In genomic region chr7:74709993-74710581, GRCm38 (mm10) we compare ENCODE assay signal across 20 mouse cellular contexts.
DNase-seq lines count a peak whose midpoint lies in the region; ATAC-seq and TF ChIP-seq lines count a peak whose summit lies in the region.
"Had no signal": no experiment of that assay in that cellular context is flagged by ENCODE, and none has a peak within 500 bp of the region (broad histone marks: within the 10 kb centered on the region; RNA-seq: fewer than 3 reads in every experiment).

No protein-coding gene starts in this region.

- 33% methylated on average over 7 of the region's 7 CpGs for WGBS in hindbrain, embryonic 11.5 days
- WGBS in hindbrain, embryonic 13.5 days = 19% methylated on average over 7 of the region's 7 CpGs
- 10% methylated on average over 7 of the region's 7 CpGs for WGBS in midbrain, embryonic 13.5 days

- H3K4me2 ChIP-seq in hindbrain, embryonic 11.5 days (replicated peaks; ENCODE audit: low read depth, low read length) = no peak overlapping the region
- H3K4me2 ChIP-seq in hindbrain, embryonic 13.5 days = no peak overlapping the region
- H3K4me2 ChIP-seq in midbrain, embryonic 13.5 days (replicated peaks) = no peak overlapping the region
- H3K4me2 ChIP-seq: embryonic facial prominence, embryonic 15.5 days; heart, embryonic 15.5 days; kidney, embryonic 15.5 days; limb, embryonic 13.5 days; liver, embryonic 13.5 days; lung, embryonic 14.5 days had no signal

- no peak overlapping the region for H3K9ac ChIP-seq in hindbrain, embryonic 11.5 days (ENCODE audit: low read depth, low read length)
- no peak overlapping the region for H3K9ac ChIP-seq in hindbrain, embryonic 13.5 days
- H3K9ac ChIP-seq in midbrain, embryonic 13.5 days (replicated peaks) = no peak overlapping the region
- H3K9ac ChIP-seq: embryonic facial prominence, embryonic 15.5 days; heart, embryonic 15.5 days; kidney, embryonic 15.5 days; limb, embryonic 13.5 days; liver, embryonic 13.5 days; lung, embryonic 14.5 days had no signal

- peak; percentile 73 for ATAC-seq in hindbrain, embryonic 11.5 days (ENCODE audit: low FRiP score)
- ATAC-seq in hindbrain, embryonic 13.5 days (ENCODE audit: low FRiP score) = no peak
- ATAC-seq in midbrain, embryonic 13.5 days = peak; percentile 53; the same call in 1 of the 2 replicates
- ATAC-seq: intestine, postnatal 0 days had no signal

- intact Hi-C loops in heart, postnatal 25 days (cut with DNase I) = loop anchor here (5.0 to 10.0 kb wide), 2 partner anchors 153 to 335 kb away; no protein-coding TSS in a partner anchor

- H3K27me3 ChIP-seq in hindbrain, embryonic 11.5 days (ENCODE audit: control insufficient read depth, insufficient read depth, low read length) = no peaks in the 10 kb centered on the region
- no peaks in the 10 kb centered on the region for H3K27me3 ChIP-seq in hindbrain, embryonic 13.5 days
- no peaks in the 10 kb centered on the region for H3K27me3 ChIP-seq in midbrain, embryonic 13.5 days
- H3K27me3 ChIP-seq: embryonic facial prominence, embryonic 15.5 days; heart, embryonic 15.5 days; kidney, embryonic 15.5 days; limb, embryonic 13.5 days; liver, embryonic 13.5 days had no signal

- no peaks in the 10 kb centered on the region for H3K36me3 ChIP-seq in hindbrain, embryonic 11.5 days (ENCODE audit: control insufficient read depth, insufficient read depth, low read length)
- no peaks in the 10 kb centered on the region for H3K36me3 ChIP-seq in hindbrain, embryonic 13.5 days
- no peaks in the 10 kb centered on the region for H3K36me3 ChIP-seq in midbrain, embryonic 13.5 days
- H3K36me3 ChIP-seq: embryonic facial prominence, embryonic 15.5 days; heart, embryonic 15.5 days; kidney, embryonic 15.5 days; limb, embryonic 13.5 days; liver, embryonic 13.5 days had no signal

- H3K4me1 ChIP-seq in hindbrain, embryonic 11.5 days (replicated peaks; ENCODE audit: control insufficient read depth, insufficient read depth, low read length) = no peaks in the 10 kb centered on the region; the same call in none of the 2 replicates
- H3K4me1 ChIP-seq in hindbrain, embryonic 13.5 days (replicated peaks) = peaks cover 15% of the 10 kb centered on the region
- peaks cover 18% of the 10 kb centered on the region for H3K4me1 ChIP-seq in midbrain, embryonic 13.5 days (replicated peaks)
- H3K4me1 ChIP-seq: heart, embryonic 15.5 days; kidney, embryonic 15.5 days; liver, embryonic 13.5 days had no signal

- DNase-seq in hindbrain, embryonic 11.5 days (ENCODE audit: low spot score) = peak; percentile 30
- DNase-seq in brain, embryonic 14.5 days (ENCODE audit: low read depth) = peak; percentile 68
- peak; percentile 24 for DNase-seq in embryo, embryonic 11 days
- no peak for DNase-seq in spleen, adult 12 weeks (ENCODE audit: low spot score)
- DNase-seq in cerebellum, adult 11-12 months = no peak
- DNase-seq in heart, postnatal 25 days (ENCODE audit: low spot score) = no peak
- DNase-seq: cerebellum, adult 9-10 months; gastrocnemius, postnatal 36 days; liver, embryonic 13.5 days; lung, embryonic 14.5 days; lung, postnatal 36 days; thymus, postnatal 4 days had no signal

- TF ChIP-seq CTCF in brain, embryonic 14.5 days (IDR thresholded peaks at IDR 0.05; ENCODE audit: borderline replicate concordance, extremely low read depth, insufficient read depth, insufficient read length) = no peak

- no peaks in the 10 kb centered on the region for H3K9me3 ChIP-seq in hindbrain, embryonic 11.5 days (ENCODE audit: control insufficient read depth, low read length)
- H3K9me3 ChIP-seq in hindbrain, embryonic 13.5 days = no peaks in the 10 kb centered on the region
- H3K9me3 ChIP-seq in midbrain, embryonic 13.5 days = no peaks in the 10 kb centered on the region
- H3K9me3 ChIP-seq: embryonic facial prominence, embryonic 15.5 days; heart, embryonic 15.5 days; kidney, embryonic 15.5 days; limb, embryonic 13.5 days; liver, embryonic 13.5 days had no signal

- H3K27ac ChIP-seq in hindbrain, embryonic 11.5 days (ENCODE audit: low read depth, low read length) = no peak overlapping the region
- no peak overlapping the region for H3K27ac ChIP-seq in hindbrain, embryonic 13.5 days
- no peak overlapping the region for H3K27ac ChIP-seq in midbrain, embryonic 13.5 days
- H3K27ac ChIP-seq: embryonic facial prominence, embryonic 15.5 days; heart, embryonic 15.5 days; kidney, embryonic 15.5 days; limb, embryonic 13.5 days; liver, embryonic 13.5 days had no signal

- TF ChIP-seq POLR2A in brain, embryonic 14.5 days (IDR thresholded peaks at IDR 0.05; ENCODE audit: borderline replicate concordance, extremely low read depth, insufficient read depth, insufficient read length, poor library complexity, severe bottlenecking) = no peak

- H3K4me3 ChIP-seq in hindbrain, embryonic 11.5 days (ENCODE audit: low read depth, low read length) = no peak overlapping the region
- H3K4me3 ChIP-seq in hindbrain, embryonic 13.5 days = no peak overlapping the region
- no peak overlapping the region for H3K4me3 ChIP-seq in midbrain, embryonic 13.5 days (replicated peaks)
- H3K4me3 ChIP-seq: embryonic facial prominence, embryonic 15.5 days; heart, embryonic 15.5 days; kidney, embryonic 15.5 days; layer of hippocampus, adult 2 months; limb, embryonic 13.5 days; liver, embryonic 13.5 days had no signal

Comparison
In these comparisons a context has a peak if more than half of its experiments do, and no peak if none do; other contexts are left out.
1. DNase-seq: peak in hindbrain, embryonic 11.5 days (single experiment), brain, embryonic 14.5 days (single experiment) and embryo, embryonic 11 days (single experiment); none in spleen, adult 12 weeks (single experiment), cerebellum, adult 11-12 months (single experiment) and heart, postnatal 25 days (single experiment).